Mouse (Mus musculus) cortical plate, adult 2 months (tissue): ENCODE measurements around the gene Fbln2. TPM values are rescaled to one million over a fixed set of nuclear protein-coding genes. Genes with fewer than 3 reads are reported as not detected.

Experiments used
- H3K27ac ChIP-seq: fragments of 200-500 bp; 2 replicates; pipeline ENCODE4 v1.5.1; 2012; ENCODE audit warnings: low read length, control low read depth, inconsistent platforms; ENCODE audit not compliant: insufficient read depth
- H3K4me1 ChIP-seq: fragments of 200-500 bp; 2 replicates; pipeline ENCODE4 v1.6.1; 2011; ENCODE audit warnings: low read length; ENCODE audit not compliant: control insufficient read depth, insufficient read depth
- H3K4me3 ChIP-seq: fragments of 200-500 bp; 2 replicates; pipeline ENCODE4 v1.5.1; 2011; ENCODE audit warnings: mild to moderate bottlenecking, low read length, control low read depth; ENCODE audit not compliant: insufficient read depth
- CTCF ChIP-seq: fragments of 200-500 bp; IDR thresholded peaks from 2 replicates; pipeline ENCODE4 v1.5.1; 2011; ENCODE audit warnings: mild to moderate bottlenecking, control low read depth, low read length; ENCODE audit not compliant: insufficient read depth; ENCODE audit errors: extremely low read depth
- POLR2A ChIP-seq: fragments of 200-500 bp; IDR thresholded peaks from 2 replicates; pipeline ENCODE4 v1.6.1; 2011; ENCODE audit warnings: mild to moderate bottlenecking, low read length, control low read depth; ENCODE audit not compliant: insufficient read depth; ENCODE audit errors: extremely low read depth
- polyA plus RNA-seq: library from polyadenylated mRNA; depleted of rRNA; stranded (reverse); fragments of >200 nt; gene quantifications from 2 replicates; pipeline ENCODE4 v1.2.3, GENCODE M21; 2012

The Fbln2 gene
- polyA plus RNA-seq, 1 experiment, result 12.8 TPM

DNA sequence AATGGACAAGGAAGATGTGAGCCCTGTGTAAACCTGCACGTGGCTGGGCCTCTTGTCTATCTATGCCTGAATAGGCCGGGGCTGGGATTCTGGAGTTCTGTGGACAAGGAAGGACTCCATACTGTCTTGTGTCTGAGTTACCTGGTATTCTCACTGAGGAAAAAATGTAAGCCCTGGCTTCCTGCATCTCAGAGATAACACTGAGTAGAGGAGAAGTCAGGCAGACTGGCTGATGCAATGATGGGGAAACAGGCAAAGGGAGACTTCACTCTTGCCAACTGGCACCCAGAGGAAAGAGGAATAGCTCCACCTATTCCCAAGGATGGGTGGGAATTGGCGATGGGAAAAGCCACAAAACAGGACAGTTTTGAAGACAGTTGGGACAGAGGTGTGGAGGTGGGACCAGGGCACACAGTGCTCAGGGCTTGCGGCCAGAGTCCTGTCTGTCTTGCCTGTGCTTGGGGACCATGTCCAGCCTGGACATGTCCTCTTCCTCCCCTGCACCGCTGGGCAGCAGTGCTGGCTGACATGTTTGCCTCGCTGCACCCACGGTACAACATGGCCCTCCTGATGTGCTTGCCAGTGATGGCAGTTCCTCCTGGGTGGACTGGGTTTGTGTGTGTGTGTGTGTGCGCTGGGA is 48.2 kb downstream of the Fbln2 start:
- no peak overlapping the region for H3K4me3 ChIP-seq
- H3K4me1 ChIP-seq, result peaks cover 5% of the 10 kb centered on the region
- H3K27ac ChIP-seq, result no peak overlapping the region
- TF ChIP-seq CTCF, result no peak
- no peak for TF ChIP-seq POLR2A

DNA sequence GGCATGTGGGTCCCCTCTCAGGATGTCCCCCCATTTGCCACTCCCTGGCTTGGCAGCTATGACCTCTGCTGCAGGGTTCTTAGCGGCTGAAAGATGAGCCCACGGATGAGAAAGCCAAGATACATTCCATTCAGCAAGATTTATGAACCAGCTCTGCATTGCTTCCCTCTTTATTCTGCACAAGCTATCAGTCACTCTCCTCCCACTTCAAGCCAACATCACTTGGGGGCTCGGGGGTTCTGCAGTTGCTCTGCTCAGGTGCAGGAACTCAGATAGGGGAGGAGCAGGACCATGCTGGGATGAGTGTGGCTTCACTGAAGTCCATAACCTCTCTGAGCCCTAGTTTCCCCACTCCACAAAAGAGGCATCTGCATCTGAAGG is 48.7 kb downstream of the Fbln2 start:
- Histone ChIP-seq H3K4me3 (no peak overlapping the region), H3K27ac (no peak overlapping the region), H3K4me1 (peaks cover 5% of the 10 kb centered on the region)
- TF ChIP-seq CTCF (no peak), POLR2A (no peak)

DNA sequence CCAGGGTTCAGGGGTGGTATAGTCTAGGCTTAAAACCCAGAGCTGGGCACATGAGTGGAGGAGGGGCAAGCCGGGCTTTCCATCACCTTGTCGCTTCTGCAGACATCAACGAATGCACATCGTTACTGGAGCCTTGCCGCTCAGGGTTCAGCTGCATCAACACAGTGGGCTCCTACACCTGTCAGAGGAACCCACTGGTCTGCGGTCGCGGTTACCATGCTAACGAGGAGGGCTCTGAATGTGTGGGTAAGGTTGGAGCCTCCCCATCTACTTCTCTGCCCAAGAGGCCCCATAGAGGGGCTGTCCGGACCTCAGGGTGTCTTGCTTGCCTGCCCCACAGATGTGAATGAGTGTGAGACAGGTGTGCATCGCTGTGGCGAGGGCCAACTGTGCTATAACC is 53.4 kb downstream of the Fbln2 start:
- Histone ChIP-seq H3K4me1 (peaks cover under 1% of the 10 kb centered on the region; the same call in 1 of the 2 replicates), H3K4me3 (no peak overlapping the region), H3K27ac (no peak overlapping the region)
- TF ChIP-seq CTCF, result no peak
- TF ChIP-seq POLR2A, result no peak

DNA sequence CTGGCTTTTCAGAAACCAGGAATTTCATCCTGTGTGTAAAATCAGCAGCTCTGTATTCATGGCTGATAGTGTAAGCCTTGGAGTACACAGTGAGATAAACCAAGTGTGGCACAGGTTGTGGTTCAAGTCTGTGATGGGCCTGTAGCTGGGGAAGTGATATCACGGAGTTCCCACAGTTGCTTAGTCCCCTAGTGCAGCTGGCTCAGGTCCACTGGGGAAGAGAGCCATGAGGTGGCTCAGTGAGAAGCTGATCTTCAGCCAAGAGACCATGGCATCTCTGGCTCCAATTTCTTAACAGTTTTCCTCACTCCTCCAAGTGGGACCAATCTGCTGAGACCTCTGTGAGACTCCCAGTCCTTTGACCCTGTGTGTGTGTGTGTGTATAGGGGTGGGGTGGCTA is 54.4 kb downstream of the Fbln2 start:
- TF ChIP-seq POLR2A (no peak), CTCF (no peak)
- Histone ChIP-seq H3K4me1 (no peaks in the 10 kb centered on the region), H3K27ac (no peak overlapping the region), H3K4me3 (no peak overlapping the region)

DNA sequence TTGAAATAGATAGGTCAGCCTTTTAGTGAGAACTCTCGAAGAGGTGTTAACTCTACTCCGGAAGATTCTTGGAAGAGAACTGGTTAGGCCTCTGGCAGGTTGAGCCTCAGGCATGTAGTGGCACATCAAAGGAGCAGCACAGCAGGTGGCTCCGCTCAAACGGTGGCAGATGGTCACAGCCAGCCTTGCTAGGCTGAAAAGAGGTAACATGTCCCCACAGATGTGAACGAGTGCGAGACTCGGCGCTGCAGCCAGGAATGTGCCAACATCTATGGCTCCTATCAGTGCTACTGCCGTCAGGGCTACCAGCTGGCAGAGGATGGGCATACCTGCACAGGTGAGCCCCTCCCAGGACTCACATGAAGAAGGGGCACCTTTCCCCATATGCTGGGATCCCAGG is 56.1 kb downstream of the Fbln2 start:
- H3K27ac ChIP-seq, result no peak overlapping the region
- no peak for TF ChIP-seq CTCF
- TF ChIP-seq POLR2A, result no peak
- H3K4me3 ChIP-seq, result no peak overlapping the region
- no peaks in the 10 kb centered on the region for H3K4me1 ChIP-seq

DNA sequence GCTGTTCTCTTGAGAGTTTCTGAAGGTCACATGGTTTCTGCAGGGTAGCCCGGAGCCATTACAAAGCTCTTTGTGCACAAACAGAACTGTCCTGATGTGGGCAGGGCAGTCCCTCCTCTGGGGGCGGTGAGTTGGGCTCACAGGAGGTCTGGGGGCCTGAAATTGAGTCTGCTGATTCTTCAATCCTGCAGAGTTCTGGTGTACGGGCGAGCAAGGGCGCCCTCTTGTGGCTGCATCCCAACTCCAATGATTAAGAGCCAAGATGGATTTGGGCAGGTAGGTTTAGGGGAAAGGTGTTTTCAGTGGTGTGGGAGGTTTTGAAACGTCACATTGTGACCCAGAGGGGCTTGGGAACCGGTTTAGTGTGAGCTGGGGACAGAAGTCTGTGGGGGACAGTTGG is 65.3 kb downstream of the Fbln2 start:
- Histone ChIP-seq H3K27ac (no peak overlapping the region), H3K4me3 (no peak overlapping the region), H3K4me1 (no peaks in the 10 kb centered on the region)
- TF ChIP-seq CTCF (peak; percentile 83), POLR2A (no peak)

DNA sequence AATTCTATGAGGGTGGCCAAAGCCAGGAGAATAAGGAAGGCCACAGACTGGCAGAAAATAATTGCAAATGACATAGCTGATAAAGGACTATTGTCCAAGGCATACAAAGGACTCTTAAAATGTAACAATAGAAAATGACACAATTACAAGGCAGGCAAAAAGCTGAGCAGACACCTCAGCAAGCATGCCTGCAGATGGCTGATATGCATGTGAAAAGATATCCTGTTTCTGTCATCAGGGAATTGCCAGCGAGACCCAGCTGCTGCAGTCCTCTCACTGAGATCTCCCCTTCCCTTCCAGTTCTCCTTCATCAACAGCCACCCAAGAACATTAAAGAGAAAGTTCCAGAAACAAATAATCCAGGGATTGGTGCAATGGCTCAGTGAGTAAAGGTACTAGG is 66.0 kb downstream of the Fbln2 start:
- Histone ChIP-seq H3K4me1 (no peaks in the 10 kb centered on the region), H3K27ac (no peak overlapping the region), H3K4me3 (no peak overlapping the region)
- no peak for TF ChIP-seq POLR2A
- no peak for TF ChIP-seq CTCF

DNA sequence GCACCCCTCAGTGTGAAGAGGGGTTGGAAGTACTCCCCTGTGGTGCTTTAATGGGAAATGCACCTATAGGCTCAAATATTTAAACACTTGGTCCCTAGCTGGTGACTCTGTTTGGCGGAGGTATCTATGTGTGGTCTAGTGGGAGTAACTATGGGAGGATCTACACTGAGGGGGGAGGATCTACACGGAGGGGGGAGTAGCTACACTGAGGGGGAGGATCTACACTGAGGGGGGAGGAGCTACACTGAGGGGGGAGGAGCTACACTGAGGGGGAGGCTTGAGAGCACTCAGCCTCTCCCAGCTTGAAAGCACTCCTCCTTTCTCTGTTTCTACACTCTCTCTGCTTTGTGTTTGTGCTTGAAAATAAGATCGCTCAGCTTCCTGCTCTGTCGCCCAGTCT is 67.2 kb downstream of the Fbln2 start:
- Histone ChIP-seq H3K27ac (no peak overlapping the region), H3K4me3 (no peak overlapping the region), H3K4me1 (no peaks in the 10 kb centered on the region; the same call in 1 of the 2 replicates)
- no peak for TF ChIP-seq POLR2A
- no peak for TF ChIP-seq CTCF

DNA sequence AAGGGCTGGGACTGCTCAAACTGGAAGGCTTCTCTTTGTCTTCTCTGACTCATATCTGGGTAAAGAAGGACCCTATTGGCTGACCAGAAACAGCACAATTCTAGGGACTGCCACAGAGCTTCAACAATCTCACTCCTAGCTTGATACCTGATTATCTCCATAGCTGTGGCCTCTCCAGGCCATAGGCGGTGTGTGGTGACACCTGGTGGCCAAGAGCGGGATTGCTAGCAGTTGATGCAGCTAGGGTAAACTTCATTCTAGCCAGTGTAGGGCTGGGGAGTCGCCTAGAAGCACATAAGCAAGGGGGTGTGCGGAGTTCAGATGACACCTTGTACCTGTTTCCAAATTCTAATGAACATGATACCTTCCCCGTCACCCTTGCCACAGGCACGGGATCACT is 69.0 kb downstream of the Fbln2 start:
- Histone ChIP-seq H3K27ac (no peak overlapping the region), H3K4me1 (no peaks in the 10 kb centered on the region; the same call in 1 of the 2 replicates), H3K4me3 (no peak overlapping the region)
- TF ChIP-seq POLR2A (no peak), CTCF (peak; percentile 99)

DNA sequence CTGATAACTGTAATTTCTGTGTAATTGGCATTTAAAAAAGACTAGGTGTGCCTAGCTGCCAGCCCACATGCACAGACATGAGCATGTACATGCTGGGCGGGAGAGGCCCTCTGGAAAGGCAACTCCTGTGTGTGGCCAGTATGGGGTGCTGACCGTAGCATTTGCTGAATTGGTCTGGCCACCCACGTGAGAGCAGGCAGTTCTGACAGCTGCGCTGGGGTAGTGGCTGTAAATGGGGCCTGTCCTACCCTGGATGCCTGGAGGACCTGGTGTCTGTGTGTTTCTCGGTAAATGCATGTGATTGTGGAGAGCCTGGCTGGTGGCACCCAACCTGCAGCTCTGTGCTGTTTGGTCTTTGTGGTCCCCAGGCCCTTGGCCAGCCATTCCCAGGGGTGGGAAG is 69.5 kb downstream of the Fbln2 start:
- TF ChIP-seq POLR2A (no peak), CTCF (no peak)
- H3K4me1 ChIP-seq, result no peaks in the 10 kb centered on the region; the same call in 1 of the 2 replicates
- no peak overlapping the region for H3K27ac ChIP-seq
- no peak overlapping the region for H3K4me3 ChIP-seq
